Mouse (Mus musculus) midbrain, embryonic 12.5 days (tissue): ENCODE measurements around the gene Klri2. TPM values are rescaled to one million over a fixed set of nuclear protein-coding genes. Genes with fewer than 3 reads are reported as not detected.
"Not testable (repeated sequence)": the region's sequence is repeated elsewhere in the genome, so short reads cannot be mapped to it uniquely, and the experiment has no call there.

Experiments used
- ATAC-seq: fragments of 200-750 bp; cut with Nextera tagmentation; 2 replicates; pipeline ENCODE4 v1.8.0; 2017; ENCODE audit warnings: low read depth, moderate TSS enrichment, moderate library complexity; ENCODE audit not compliant: low FRiP score
- H3K27ac ChIP-seq: fragments of 300-500 bp; sonication (generic); replicated peaks from 2 replicates; pipeline ENCODE4 v1.5.1; 2016; ENCODE audit warnings: mild to moderate bottlenecking
- H3K27me3 ChIP-seq: fragments of 300-500 bp; sonication (generic); 2 replicates; pipeline ENCODE4 v1.6.1; 2016; ENCODE audit warnings: mild to moderate bottlenecking
- H3K36me3 ChIP-seq: fragments of 300-500 bp; sonication (generic); 2 replicates; pipeline ENCODE4 v1.6.1; 2016
- H3K4me1 ChIP-seq: fragments of 300-500 bp; sonication (generic); 2 replicates; pipeline ENCODE4 v1.6.1; 2016
- H3K4me2 ChIP-seq: fragments of 300-500 bp; sonication (generic); replicated peaks from 2 replicates; pipeline ENCODE4 v1.6.1; 2016; ENCODE audit warnings: mild to moderate bottlenecking, moderate library complexity
- H3K4me3 ChIP-seq: fragments of 300-500 bp; sonication (generic); 2 replicates; pipeline ENCODE4 v1.5.1; 2016; ENCODE audit warnings: mild to moderate bottlenecking
- H3K9ac ChIP-seq: fragments of 300-500 bp; sonication (generic); replicated peaks from 2 replicates; pipeline ENCODE4 v1.6.1; 2016; ENCODE audit warnings: mild to moderate bottlenecking, moderate library complexity
- H3K9me3 ChIP-seq: fragments of 300-500 bp; sonication (generic); 2 replicates; pipeline ENCODE4 v1.6.1; 2016; ENCODE audit warnings: mild to moderate bottlenecking
- WGBS: fragments of 180-500 bp; shearing (Covaris S2); methylation state at CpG from one replicate; pipeline ENCODE4 v1.1.7; 2016; 5-methylcytosine and 5-hydroxymethylcytosine counted together
- polyA plus RNA-seq: library from polyadenylated mRNA; unstranded; fragments of >200 nt; fragmentation: Nextera tagmentation; extraction: Ambion mirVana; gene quantifications from 2 replicates; pipeline ENCODE4 v1.2.1, GENCODE M21; 2016

Klri2 gene
- polyA plus RNA-seq, result not detected in 2 replicates

DNA sequence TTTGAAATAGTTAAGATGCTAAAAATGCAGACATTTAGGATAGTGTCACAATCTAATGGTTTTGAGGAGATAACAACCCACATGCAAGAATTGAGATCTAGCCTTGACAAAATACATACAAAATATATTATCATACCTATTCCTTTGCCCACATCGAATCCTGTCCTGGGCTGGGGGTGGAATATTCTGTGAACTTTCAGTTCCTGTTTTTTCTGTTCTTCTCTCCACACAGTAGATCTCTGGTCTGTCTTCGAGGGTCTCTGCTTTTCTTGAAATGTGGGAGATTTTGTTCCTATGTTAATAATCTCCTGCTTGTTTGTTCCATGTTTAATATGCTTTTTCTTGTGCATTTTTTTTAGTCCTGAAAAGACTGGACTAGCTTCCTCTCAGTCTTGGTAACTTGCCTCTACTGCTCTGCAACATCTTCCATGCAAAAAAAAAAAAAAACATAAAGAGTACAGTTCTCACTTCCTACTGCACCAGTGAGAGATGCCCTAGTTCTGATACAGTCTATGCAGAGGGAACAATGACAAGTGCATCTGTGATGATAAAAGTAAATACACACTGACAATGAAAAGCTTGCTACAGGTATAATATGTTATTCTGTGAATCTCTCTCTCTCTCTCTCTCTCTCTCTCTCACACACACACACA is at the start of gene Klri2:
Gene Klri2, minus strand, starts transcription at position 416 of the 653 bp plus-strand sequence.
- WGBS, result 65% methylated on average over 2 of the region's 2 CpGs
- no peak for ATAC-seq
- no peak within 1 kb of the TSS for H3K9ac ChIP-seq
- no peaks in the 10 kb centered on the region for H3K4me1 ChIP-seq
- H3K27me3 ChIP-seq, result no peaks in the 10 kb centered on the region
- H3K4me3 ChIP-seq, result no peak within 1 kb of the TSS
- no peaks in the 10 kb centered on the region for H3K36me3 ChIP-seq
- no peak within 1 kb of the TSS for H3K4me2 ChIP-seq
- no peaks in the 10 kb centered on the region for H3K9me3 ChIP-seq
- no peak within 1 kb of the TSS for H3K27ac ChIP-seq

DNA sequence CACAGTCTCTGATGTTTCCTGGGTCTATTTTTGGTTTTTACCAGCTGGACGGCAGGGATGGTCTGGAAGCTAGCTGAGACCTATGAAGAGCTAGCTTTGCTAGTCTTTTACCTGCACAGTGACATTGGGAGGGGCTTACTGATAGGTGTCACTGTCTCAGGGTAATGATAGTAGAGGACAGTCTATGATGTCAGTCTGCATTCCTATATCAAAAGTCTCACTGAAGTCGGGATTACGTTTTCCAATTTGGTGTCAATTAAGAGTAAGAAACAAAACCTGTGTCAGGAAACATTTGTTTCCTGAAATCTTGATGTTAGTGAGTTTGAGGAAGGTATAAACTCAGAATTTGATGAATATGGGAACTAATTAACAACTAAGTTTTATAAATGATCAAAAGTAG is 43.9 kb upstream of the Klri2 start, which contains the start of gene Gm156:
Gene Gm156, minus strand, starts transcription at position 101 of the 400 bp plus-strand sequence.
- H3K4me1 ChIP-seq, H3K27ac ChIP-seq, H3K4me3 ChIP-seq, H3K36me3 ChIP-seq, H3K9me3 ChIP-seq, ATAC-seq, H3K4me2 ChIP-seq, H3K9ac ChIP-seq, H3K27me3 ChIP-seq: not testable (repeated sequence)
- WGBS, result 94% methylated on average over 3 of the region's 3 CpGs

GRCm38 (mm10) chr6:129747654-129748032 is 7.4 kb upstream of the Klri2 start:
- Histone ChIP-seq H3K9me3 (peaks cover 6% of the 10 kb centered on the region; the same call in 1 of the 2 replicates), H3K27me3 (no peaks in the 10 kb centered on the region), H3K36me3 (no peaks in the 10 kb centered on the region), H3K9ac (no peak overlapping the region), H3K4me1 (no peaks in the 10 kb centered on the region), H3K4me3 (no peak overlapping the region), H3K4me2 (no peak overlapping the region), H3K27ac (no peak overlapping the region)
- ATAC-seq, result no peak
- 78% methylated on average over 3 of the region's 3 CpGs for whole genome bisulfite sequencing

DNA sequence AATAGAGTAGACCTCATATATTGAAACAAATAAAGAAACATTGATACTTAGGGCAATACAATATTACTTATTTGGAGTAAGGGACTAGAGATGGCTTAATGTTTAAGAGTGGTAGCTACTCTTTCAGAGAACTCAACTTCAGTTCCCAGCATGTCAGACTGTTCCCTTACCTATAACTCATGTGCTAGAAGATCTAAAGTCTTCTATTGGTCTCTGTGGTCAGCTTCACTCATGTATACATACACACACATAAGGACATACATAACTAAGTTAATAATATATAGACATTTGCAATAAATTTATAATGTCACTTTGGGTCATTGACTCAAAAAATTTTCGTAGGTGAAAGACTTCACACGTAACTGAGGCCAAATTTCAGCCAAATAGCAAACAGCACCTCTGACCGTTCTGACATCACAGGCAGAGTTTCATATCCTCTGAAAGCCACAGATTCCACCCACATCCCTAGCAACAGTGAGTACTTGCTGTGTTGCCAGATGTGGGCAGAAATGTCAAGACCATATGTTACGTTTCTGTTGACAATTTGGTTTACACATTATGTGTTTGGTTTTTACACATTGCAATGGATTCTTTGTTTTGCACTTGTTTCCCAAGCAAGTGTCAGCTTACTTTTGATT is 6.9 kb upstream of the Klri2 start:
- H3K36me3 ChIP-seq, result no peaks in the 10 kb centered on the region
- H3K27me3 ChIP-seq, result no peaks in the 10 kb centered on the region
- no peak for ATAC-seq
- no peak overlapping the region for H3K9ac ChIP-seq
- no peak overlapping the region for H3K4me2 ChIP-seq
- no peaks in the 10 kb centered on the region for H3K4me1 ChIP-seq
- H3K9me3 ChIP-seq, result peaks cover 6% of the 10 kb centered on the region; the same call in 1 of the 2 replicates
- 86% methylated on average over 4 of the region's 4 CpGs for WGBS
- H3K27ac ChIP-seq, result no peak overlapping the region
- no peak overlapping the region for H3K4me3 ChIP-seq

DNA sequence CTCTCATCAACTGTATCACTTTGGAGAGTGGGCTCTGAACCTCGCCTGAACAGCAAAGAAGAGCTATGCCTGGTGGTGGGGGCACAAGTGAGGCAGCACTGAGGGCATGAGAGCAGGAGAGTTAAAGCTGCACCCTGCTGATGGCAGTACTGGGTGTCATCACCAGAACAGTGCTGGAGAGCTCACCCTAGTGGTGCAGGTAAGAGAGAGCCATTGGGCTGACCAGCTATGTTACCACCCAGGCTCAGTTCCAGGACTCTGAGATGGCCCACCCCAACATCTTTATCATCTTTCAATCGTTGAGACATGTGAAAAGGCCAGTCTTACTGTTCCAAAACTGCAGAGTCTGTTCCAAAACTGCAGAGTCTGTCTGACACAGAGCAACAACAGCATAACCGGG is 5.9 kb upstream of the Klri2 start:
- no peaks in the 10 kb centered on the region for H3K27me3 ChIP-seq
- H3K36me3 ChIP-seq, result no peaks in the 10 kb centered on the region
- H3K4me1 ChIP-seq, result no peaks in the 10 kb centered on the region
- WGBS, result 71% methylated on average over 3 of the region's 3 CpGs
- H3K9ac ChIP-seq, result no peak overlapping the region
- H3K4me3 ChIP-seq, result no peak overlapping the region
- no peak for ATAC-seq
- H3K27ac ChIP-seq, result no peak overlapping the region
- H3K9me3 ChIP-seq, result peaks cover 6% of the 10 kb centered on the region; the same call in 1 of the 2 replicates
- no peak overlapping the region for H3K4me2 ChIP-seq

DNA sequence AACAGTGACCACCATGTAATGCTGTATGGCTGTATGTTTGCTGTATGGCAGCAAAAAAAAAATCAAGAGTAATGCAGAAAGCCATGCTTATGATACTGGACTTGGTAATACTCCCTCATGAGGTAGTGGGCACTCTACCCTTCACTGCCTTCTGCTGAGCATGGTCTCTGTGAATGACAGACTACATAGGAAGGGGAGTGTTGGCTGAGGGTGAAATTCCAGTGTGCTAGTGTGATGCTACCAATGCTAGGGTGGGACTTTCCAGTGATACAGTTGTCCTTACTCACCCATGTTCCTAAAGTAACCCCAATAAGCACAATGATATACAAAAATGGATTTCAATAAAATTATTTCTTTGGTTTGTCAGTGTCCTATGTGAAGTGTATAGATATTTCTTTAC is 3.9 kb downstream of the Klri2 start:
- Histone ChIP-seq H3K4me1 (no peaks in the 10 kb centered on the region), H3K27me3 (no peaks in the 10 kb centered on the region), H3K27ac (no peak overlapping the region), H3K4me3 (no peak overlapping the region), H3K9me3 (no peaks in the 10 kb centered on the region), H3K9ac (no peak overlapping the region), H3K36me3 (no peaks in the 10 kb centered on the region), H3K4me2 (no peak overlapping the region)
- no peak for ATAC-seq

GRCm38 (mm10) chr6:129727237-129727636 is 13.0 kb downstream of the Klri2 start:
- H3K27me3 ChIP-seq, result no peaks in the 10 kb centered on the region
- WGBS, result 82% methylated on average over 1 of the region's 1 CpGs
- H3K9ac ChIP-seq, result no peak overlapping the region
- no peak overlapping the region for H3K4me3 ChIP-seq
- H3K4me2 ChIP-seq, result no peak overlapping the region
- no peaks in the 10 kb centered on the region for H3K4me1 ChIP-seq
- no peak for ATAC-seq
- no peaks in the 10 kb centered on the region for H3K9me3 ChIP-seq
- no peaks in the 10 kb centered on the region for H3K36me3 ChIP-seq
- H3K27ac ChIP-seq, result no peak overlapping the region

DNA sequence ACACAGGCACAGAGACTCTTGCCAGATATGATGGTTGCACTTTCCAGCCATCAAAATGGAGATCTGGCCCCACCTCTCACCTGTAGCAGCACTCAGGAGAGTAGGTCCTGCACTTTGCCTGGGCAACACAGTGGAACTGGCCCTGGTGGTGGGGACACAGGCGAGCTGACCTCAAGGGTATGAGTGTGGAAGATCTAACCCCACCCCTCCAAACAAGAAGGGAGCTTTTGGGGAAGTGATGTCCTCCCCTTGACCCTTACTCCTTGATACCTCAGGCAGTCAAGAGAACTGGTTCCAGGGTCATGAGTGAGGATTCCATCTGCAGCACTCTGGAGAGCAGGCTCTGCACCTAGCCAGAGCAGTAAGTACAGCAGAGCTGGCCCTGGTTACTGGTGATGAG is 18.9 kb downstream of the Klri2 start:
- Histone ChIP-seq H3K27ac (no peak overlapping the region), H3K4me1 (no peaks in the 10 kb centered on the region), H3K36me3 (no peaks in the 10 kb centered on the region), H3K27me3 (no peaks in the 10 kb centered on the region), H3K4me3 (no peak overlapping the region), H3K9ac (no peak overlapping the region), H3K4me2 (no peak overlapping the region), H3K9me3 (no peaks in the 10 kb centered on the region)
- 84% methylated on average over 1 of the region's 1 CpGs for WGBS
- 0 out of 2 replicates have a peak, but pooled peaks have one; percentile 41 for ATAC-seq

- Histone ChIP-seq H3K4me3 (no peak overlapping the region), H3K9me3 (no peaks in the 10 kb centered on the region), H3K27ac (no peak overlapping the region), H3K36me3 (no peaks in the 10 kb centered on the region), H3K4me2 (no peak overlapping the region), H3K9ac (no peak overlapping the region), H3K4me1 (no peaks in the 10 kb centered on the region), H3K27me3 (no peaks in the 10 kb centered on the region)
- no peak for ATAC-seq
- WGBS, result 23% methylated on average over 3 of the region's 3 CpGs
These were observed 19.8 kb downstream of the Klri2 start for GRCm38 (mm10) chr6:129720487-129720886.

DNA sequence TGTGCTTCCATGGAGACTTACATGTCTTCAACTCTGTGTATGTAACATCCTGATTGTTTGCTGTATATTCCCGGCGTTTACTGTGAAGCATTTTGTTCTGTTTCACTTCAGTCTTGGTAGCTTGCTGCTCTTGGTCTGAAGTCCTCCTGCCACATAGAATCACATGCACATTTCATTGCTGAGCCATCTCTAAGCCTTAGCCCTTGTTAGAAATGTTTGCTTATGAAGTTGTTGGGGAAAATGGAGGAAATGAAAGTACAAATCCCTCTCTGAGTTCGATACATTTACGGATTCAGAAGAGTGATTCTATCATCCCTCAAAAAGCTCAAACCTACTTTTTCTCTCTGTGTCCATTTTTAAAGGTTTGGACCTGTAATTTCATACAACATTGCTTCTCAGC is 23.3 kb downstream of the Klri2 start, which contains the start of gene Klri1:
Gene Klri1, minus strand, starts transcription at position 101 of the 400 bp plus-strand sequence.
- no peak for ATAC-seq
- Histone ChIP-seq H3K4me1 (no peaks in the 10 kb centered on the region), H3K36me3 (no peaks in the 10 kb centered on the region), H3K27me3 (no peaks in the 10 kb centered on the region), H3K9me3 (no peaks in the 10 kb centered on the region), H3K27ac (no peak within 1 kb of the TSS), H3K9ac (no peak within 1 kb of the TSS), H3K4me2 (no peak within 1 kb of the TSS), H3K4me3 (no peak within 1 kb of the TSS)
- WGBS, result 92% methylated on average over 4 of the region's 4 CpGs

- no peak for ATAC-seq
- H3K4me3 ChIP-seq, result no peak overlapping the region
- H3K4me1 ChIP-seq, result no peaks in the 10 kb centered on the region
- 36% methylated on average over 1 of the region's 1 CpGs for WGBS
- no peaks in the 10 kb centered on the region for H3K9me3 ChIP-seq
- no peak overlapping the region for H3K4me2 ChIP-seq
- no peaks in the 10 kb centered on the region for H3K27me3 ChIP-seq
- no peak overlapping the region for H3K9ac ChIP-seq
- H3K36me3 ChIP-seq, result no peaks in the 10 kb centered on the region
- no peak overlapping the region for H3K27ac ChIP-seq
These were observed 26.7 kb downstream of the Klri2 start for GRCm38 (mm10) chr6:129713566-129713965.

DNA sequence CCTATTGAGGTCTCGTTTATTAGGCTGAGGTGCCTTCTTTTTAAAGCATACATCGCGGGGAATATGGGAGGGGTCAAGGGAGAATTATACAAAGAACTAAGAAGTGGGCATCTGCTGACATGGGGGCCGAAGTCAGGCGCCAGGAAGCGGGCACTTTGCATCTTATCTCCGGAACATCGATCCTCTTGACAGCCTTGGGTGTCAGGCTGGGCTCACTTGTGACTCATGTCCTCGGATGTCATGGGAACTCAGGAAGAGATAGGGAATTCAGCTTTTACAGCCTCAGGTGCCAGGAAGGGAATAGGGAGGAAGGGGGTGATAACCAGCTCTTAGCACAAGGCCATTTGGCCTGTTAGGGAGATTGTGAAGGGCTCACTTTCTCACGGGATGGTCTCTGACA is 48.8 kb downstream of the Klri2 start:
- not testable (repeated sequence) for H3K27me3 ChIP-seq, ATAC-seq, H3K36me3 ChIP-seq, H3K27ac ChIP-seq, H3K4me3 ChIP-seq, H3K9ac ChIP-seq, H3K4me1 ChIP-seq, H3K4me2 ChIP-seq, H3K9me3 ChIP-seq
- 82% methylated on average over 10 of the region's 10 CpGs for whole genome bisulfite sequencing
